Mouse (Mus musculus) forebrain, embryonic 11.5 days (tissue): Measurements from ENCODE around the gene Olfr771. TPM values are rescaled to one million over a fixed set of nuclear protein-coding genes. Genes with fewer than 3 reads are reported as not detected.
"Not testable (repeated sequence)": the region's sequence is repeated elsewhere in the genome, so short reads cannot be mapped to it uniquely, and the experiment has no call there.

Source experiments
- ATAC-seq: fragments of 200-750 bp; cut with Nextera tagmentation; replicated peaks from 2 replicates; pipeline ENCODE4 v1.8.0; 2017; ENCODE audit warnings: moderate TSS enrichment; ENCODE audit not compliant: low FRiP score
- DNase-seq: peaks from one replicate; pipeline ENCODE4 v3.0.0-alpha.2; 2017; ENCODE audit warnings: low spot score
- H3K27ac ChIP-seq: fragments of 300-500 bp; sonication (generic); 2 replicates; pipeline ENCODE4 v1.5.1; 2014; ENCODE audit warnings: low read depth, low read length
- H3K27me3 ChIP-seq: fragments of 300-500 bp; sonication (generic); 2 replicates; pipeline ENCODE4 v1.6.1; 2014; ENCODE audit warnings: mild to moderate bottlenecking, low read length, mixed read lengths; ENCODE audit not compliant: control insufficient read depth, insufficient read depth
- H3K36me3 ChIP-seq: fragments of 300-500 bp; sonication (generic); 2 replicates; pipeline ENCODE4 v1.6.1; 2014; ENCODE audit warnings: mild to moderate bottlenecking, low read length, moderate library complexity, mixed read lengths; ENCODE audit not compliant: control insufficient read depth, insufficient read depth
- H3K4me1 ChIP-seq: fragments of 300-500 bp; sonication (generic); replicated peaks from 2 replicates; pipeline ENCODE4 v1.6.1; 2014; ENCODE audit warnings: low read length, mixed read lengths; ENCODE audit not compliant: control insufficient read depth, insufficient read depth
- H3K4me2 ChIP-seq: fragments of 300-500 bp; sonication (generic); 2 replicates; pipeline ENCODE4 v1.6.1; 2014; ENCODE audit warnings: low read depth, mild to moderate bottlenecking, low read length, moderate library complexity, mixed read lengths; ENCODE audit not compliant: severe bottlenecking
- H3K4me3 ChIP-seq: fragments of 300-500 bp; sonication (generic); 2 replicates; pipeline ENCODE4 v1.5.1; 2014; ENCODE audit warnings: low read depth, low read length
- H3K9ac ChIP-seq: fragments of 300-500 bp; sonication (generic); 2 replicates; pipeline ENCODE4 v1.6.1; 2014; ENCODE audit warnings: low read length
- H3K9me3 ChIP-seq: fragments of 300-500 bp; sonication (generic); 2 replicates; pipeline ENCODE4 v1.6.1; 2016; ENCODE audit warnings: low read length, mixed read lengths; ENCODE audit not compliant: control insufficient read depth
- WGBS: fragments of 180-500 bp; shearing (Covaris S2); extraction: QIAGEN DNeasy Blood & Tissue Kit; methylation state at CpG from one replicate; pipeline ENCODE4 v1.1.7; 2014; 5-methylcytosine and 5-hydroxymethylcytosine counted together
- polyA plus RNA-seq: library from polyadenylated mRNA; unstranded; fragments of >200 nt; fragmentation: Nextera tagmentation; extraction: Ambion mirVana; gene quantifications from 2 replicates; pipeline ENCODE4 v1.2.1, GENCODE M21; 2014

Olfr771 gene
- not detected in 2 replicates for polyA plus RNA-seq

GRCm38 (mm10) chr10:129164651-129165050 lies at the start of gene Olfr771:
Gene Olfr771 (minus strand): TSS chr10:129164751.
- WGBS, result 85% methylated on average over 1 of the region's 1 CpGs
- Histone ChIP-seq H3K9ac (no peak within 1 kb of the TSS), H3K27me3 (no peaks in the 10 kb centered on the region), H3K9me3 (no peaks in the 10 kb centered on the region), H3K4me2 (no peak within 1 kb of the TSS), H3K4me3 (no peak within 1 kb of the TSS), H3K27ac (no peak within 1 kb of the TSS), H3K36me3 (no peaks in the 10 kb centered on the region), H3K4me1 (no peaks in the 10 kb centered on the region)
- ATAC-seq (no peak), DNase-seq (no peak)

DNA sequence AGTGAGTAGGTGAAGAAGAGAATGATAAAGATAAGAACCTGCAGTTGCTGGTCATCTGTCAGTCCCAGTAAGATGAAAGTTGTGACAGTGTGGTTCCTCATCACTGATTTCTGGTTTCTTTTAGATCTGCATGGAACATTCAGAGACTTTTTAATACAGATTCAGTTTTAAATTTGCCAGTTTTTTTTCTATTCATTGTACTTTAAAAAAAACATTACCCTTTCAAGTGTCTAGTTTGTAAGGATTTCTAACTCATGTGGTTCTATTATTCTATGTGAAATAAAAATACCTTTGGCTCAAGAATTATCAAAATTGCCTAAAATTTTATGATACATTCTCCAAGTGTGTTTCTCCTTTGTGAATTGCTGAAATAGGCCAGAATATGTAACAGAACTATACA lies 22.8 kb upstream of the Olfr771 start, which contains the start of gene Olfr773:
Olfr773 (minus strand) TSS at position 101 of the 400 bp plus-strand sequence.
- not testable (repeated sequence) for DNase-seq

DNA sequence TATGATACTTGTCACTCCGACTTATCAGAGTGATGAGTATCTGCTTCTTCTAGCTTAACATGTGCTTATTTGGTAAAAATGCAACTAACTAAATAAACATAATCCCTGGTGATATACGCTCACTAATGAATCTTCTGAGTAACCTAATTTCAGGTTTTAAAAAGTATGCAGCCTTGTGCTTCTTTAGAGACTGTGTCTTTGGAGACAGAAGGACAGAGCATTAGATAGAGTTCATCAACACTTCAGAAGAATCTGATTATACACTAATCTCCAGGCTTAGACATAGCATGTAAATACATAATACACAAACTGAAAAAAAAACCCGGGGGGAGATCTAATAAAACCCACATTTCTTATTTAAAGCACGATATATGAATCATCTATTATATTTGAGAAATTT lies 13.3 kb upstream of the Olfr771 start, which contains the start of gene Olfr772:
Olfr772 (minus strand) TSS at position 101 of the 400 bp plus-strand sequence.
- H3K36me3 ChIP-seq, ATAC-seq, H3K27me3 ChIP-seq, H3K9ac ChIP-seq, H3K9me3 ChIP-seq, H3K4me2 ChIP-seq, DNase-seq, H3K4me1 ChIP-seq, H3K4me3 ChIP-seq, H3K27ac ChIP-seq: not testable (repeated sequence)
- 83% methylated on average over 3 of the region's 4 CpGs for WGBS

More for the DNA sequence above, 22.8 kb upstream of the Olfr771 start, which contains the start of gene Olfr773:
- not testable (repeated sequence) for H3K27ac ChIP-seq, H3K36me3 ChIP-seq, H3K9me3 ChIP-seq, H3K4me1 ChIP-seq, ATAC-seq, H3K9ac ChIP-seq, H3K4me3 ChIP-seq, H3K27me3 ChIP-seq, H3K4me2 ChIP-seq

DNA sequence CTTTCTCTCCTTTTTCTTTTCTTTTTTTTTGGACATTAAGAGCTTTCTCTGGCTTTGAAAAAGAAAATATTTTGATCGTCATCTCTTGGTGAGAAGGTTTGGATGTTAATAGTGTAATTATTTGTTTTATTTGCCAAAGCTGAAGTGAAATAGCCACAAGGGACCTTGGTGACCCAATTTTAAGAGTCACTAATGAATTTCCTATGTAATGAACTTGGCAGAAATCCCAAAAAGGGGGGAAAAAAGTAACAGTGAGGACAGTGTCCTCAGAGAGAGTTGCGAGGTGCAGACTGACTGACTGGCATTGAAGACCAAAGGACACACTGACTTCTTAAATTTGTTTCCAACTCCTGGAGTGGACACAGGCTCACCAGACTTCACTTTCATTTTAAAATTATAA lies 25.7 kb downstream of the Olfr771 start, which contains the start of gene Olfr770:
Olfr770 (minus strand) TSS at position 101 of the 400 bp plus-strand sequence.
- no peak within 1 kb of the TSS for H3K9ac ChIP-seq
- no peak within 1 kb of the TSS for H3K4me2 ChIP-seq
- no peaks in the 10 kb centered on the region for H3K27me3 ChIP-seq
- ATAC-seq, result no peak
- no peak within 1 kb of the TSS for H3K27ac ChIP-seq
- 87% methylated on average over 2 of the region's 2 CpGs for WGBS
- no peaks in the 10 kb centered on the region for H3K36me3 ChIP-seq
- H3K4me1 ChIP-seq, result no peaks in the 10 kb centered on the region
- H3K9me3 ChIP-seq, result no peaks in the 10 kb centered on the region
- H3K4me3 ChIP-seq, result no peak within 1 kb of the TSS
- no peak for DNase-seq

DNA sequence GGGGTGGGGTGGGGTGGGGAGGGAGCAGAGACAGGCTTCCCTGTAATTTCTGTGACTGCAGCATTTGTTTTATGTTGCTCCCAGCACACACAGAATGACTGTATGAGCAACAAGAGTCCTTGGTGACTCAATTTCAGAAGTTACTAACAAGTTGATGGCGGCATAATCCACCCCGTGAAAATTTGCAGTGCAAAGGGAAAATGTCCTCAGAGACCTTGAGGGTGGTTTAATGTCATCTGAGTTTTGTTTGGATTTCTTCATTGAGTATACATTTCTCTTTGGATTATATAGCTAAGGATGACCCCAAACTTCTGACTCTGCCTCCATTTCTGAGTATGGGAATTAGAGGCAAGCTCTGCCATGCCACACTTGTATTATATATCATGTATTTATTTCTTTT lies 46.8 kb downstream of the Olfr771 start, which contains the start of gene Olfr769:
Olfr769 (minus strand) TSS at position 101 of the 400 bp plus-strand sequence.
- 90% methylated on average over 2 of the region's 2 CpGs for WGBS

GRCm38 (mm10) chr10:129115146-129115545 lies 49.4 kb downstream of the Olfr771 start:
- ATAC-seq, result no peak
- 95% methylated on average over 3 of the region's 3 CpGs for WGBS
- no peaks in the 10 kb centered on the region for H3K27me3 ChIP-seq
- H3K4me1 ChIP-seq, result no peaks in the 10 kb centered on the region
- H3K27ac ChIP-seq, result no peak overlapping the region
- no peak overlapping the region for H3K4me3 ChIP-seq
- H3K9ac ChIP-seq, result no peak overlapping the region
- no peaks in the 10 kb centered on the region for H3K36me3 ChIP-seq
- H3K9me3 ChIP-seq, result no peaks in the 10 kb centered on the region
- no peak overlapping the region for H3K4me2 ChIP-seq
- no peak for DNase-seq

More for the DNA sequence above, 46.8 kb downstream of the Olfr771 start, which contains the start of gene Olfr769:
- H3K9ac ChIP-seq, result no peak within 1 kb of the TSS
- H3K36me3 ChIP-seq, result no peaks in the 10 kb centered on the region
- ATAC-seq (no peak), DNase-seq (no peak)
- H3K27me3 ChIP-seq, result no peaks in the 10 kb centered on the region
- no peaks in the 10 kb centered on the region for H3K4me1 ChIP-seq
- no peak within 1 kb of the TSS for H3K4me2 ChIP-seq
- H3K27ac ChIP-seq, result no peak within 1 kb of the TSS
- H3K4me3 ChIP-seq, result no peak within 1 kb of the TSS
- H3K9me3 ChIP-seq, result no peaks in the 10 kb centered on the region

Other genes with a start within 250 kb of the Olfr771 start
- gene Rdh5, start 241.9 kb downstream of the Olfr771 start, polyA plus RNA-seq, result 12.3 and 12.6 TPM in 2 replicates
- 191 and 202 TPM in 2 replicates for gene Bloc1s1, start 240.7 kb downstream of the Olfr771 start, polyA plus RNA-seq
- gene Itga7, start 230.9 kb downstream of the Olfr771 start, polyA plus RNA-seq, result 0.65 and 0.69 TPM in 2 replicates
- not detected in 2 replicates for gene Mettl7b, start 203.8 kb downstream of the Olfr771 start, polyA plus RNA-seq
- not detected in 2 replicates for gene Olfr9, start 175.3 kb downstream of the Olfr771 start, polyA plus RNA-seq
- not detected in 2 replicates for gene Olfr763, start 154.0 kb downstream of the Olfr771 start, polyA plus RNA-seq
- gene Olfr764-ps1, start 124.9 kb downstream of the Olfr771 start, polyA plus RNA-seq, result not detected in 2 replicates
- not detected in 2 replicates for gene Olfr765, start 114.8 kb downstream of the Olfr771 start, polyA plus RNA-seq
- gene Olfr766-ps1, start 95.8 kb downstream of the Olfr771 start, polyA plus RNA-seq, result not detected in 2 replicates
- gene Olfr767, start 81.8 kb downstream of the Olfr771 start, polyA plus RNA-seq, result not detected in 2 replicates
- gene Olfr768, start 65.4 kb downstream of the Olfr771 start, polyA plus RNA-seq, result not detected in 2 replicates
- gene Olfr769, start 46.9 kb downstream of the Olfr771 start, polyA plus RNA-seq, result not detected in 2 replicates
- not detected in 2 replicates for gene Olfr770, start 25.8 kb downstream of the Olfr771 start, polyA plus RNA-seq
- gene Olfr772, start 13.2 kb upstream of the Olfr771 start, polyA plus RNA-seq, result not detected in 2 replicates
- gene Olfr773, start 22.7 kb upstream of the Olfr771 start, polyA plus RNA-seq, result not detected in 2 replicates
- not detected in 2 replicates for gene Olfr774, start 71.5 kb upstream of the Olfr771 start, polyA plus RNA-seq
- gene Olfr775, start 83.7 kb upstream of the Olfr771 start, polyA plus RNA-seq, result not detected in 2 replicates
- not detected in 2 replicates for gene Olfr776, start 94.4 kb upstream of the Olfr771 start, polyA plus RNA-seq
- not detected in 2 replicates for gene Olfr777, start 106.7 kb upstream of the Olfr771 start, polyA plus RNA-seq
- not detected in 2 replicates for gene Olfr780, start 153.4 kb upstream of the Olfr771 start, polyA plus RNA-seq
- gene Olfr781, start 164.1 kb upstream of the Olfr771 start, polyA plus RNA-seq, result not detected in 2 replicates
- not detected in 2 replicates for gene Olfr782, start 184.1 kb upstream of the Olfr771 start, polyA plus RNA-seq
- 0.08 TPM in 1 of 2 replicates, not detected in the other for gene Olfr784, start 219.3 kb upstream of the Olfr771 start, polyA plus RNA-seq
- gene Olfr785, start 240.7 kb upstream of the Olfr771 start, polyA plus RNA-seq, result not detected in 2 replicates